Mouse (Mus musculus): ENCODE results near the gene Lrrc51. TPM values are rescaled to one million over a fixed set of nuclear protein-coding genes. Genes with fewer than 3 reads are reported as not detected.

Lrrc51 gene
- total and polyA plus RNA-seq, 3 experiments = 4.9 to 6.6 (median 5.6) TPM

DNA sequence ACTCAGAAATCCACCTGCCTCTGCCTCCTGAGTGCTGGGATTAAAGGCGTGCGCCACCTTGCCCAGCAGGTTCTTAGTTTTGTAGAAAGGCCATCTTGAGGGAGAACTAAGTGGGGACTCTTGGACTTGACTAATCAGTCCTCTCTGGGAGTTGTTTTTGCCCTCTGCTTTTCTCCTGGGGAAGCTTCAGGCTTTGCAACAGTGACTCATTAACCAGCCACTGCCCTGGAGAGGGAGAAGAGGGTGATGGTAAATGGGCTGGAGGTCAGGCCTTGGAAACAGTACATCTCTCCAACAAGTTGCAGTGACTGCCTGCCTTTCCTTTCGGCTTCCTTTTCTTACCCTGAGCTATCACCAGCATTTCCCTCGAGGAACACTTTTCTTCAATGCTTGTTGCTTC lies 30.9 kb upstream of the Lrrc51 start:
- Histone ChIP-seq H3K79me2 (replicated peaks; ENCODE audit: control insufficient read depth, extremely low read depth, insufficient read depth, poor library complexity, severe bottlenecking) (no peaks in the 10 kb centered on the region), H3K4me2 (ENCODE audit: insufficient read depth, low read depth, poor library complexity, severe bottlenecking) (no peak overlapping the region), H3K9ac (ENCODE audit: insufficient read depth, low read depth) (no peak overlapping the region), H3K27me3 (replicated peaks) (no peaks in the 10 kb centered on the region), H3K4me1 (ENCODE audit: control insufficient read depth in 1 of 2, insufficient read depth in 2 of 2) (peaks cover 0 to 56% of the 10 kb centered on the region in 2 experiments; a peak in 3 of 4 replicates), H3K9me3 (replicated peaks; ENCODE audit: low read length) (no peaks in the 10 kb centered on the region), H3K4me3 (replicated peaks in 1 of 3; ENCODE audit: low read depth in 2 of 3, low read length in 2 of 3, poor library complexity in 1 of 3) (no peak overlapping the region), H3K36me3 (replicated peaks in 1 of 2; ENCODE audit: control insufficient read depth in 1 of 2, insufficient read depth in 1 of 2, low read length in 1 of 2) (no peaks in the 10 kb centered on the region), H3K27ac (ENCODE audit: insufficient read depth, low read depth) (no peak overlapping the region)
- TF ChIP-seq RAD21 (IDR thresholded peaks at IDR 0.05; ENCODE audit: low read depth, low read length) (no peak), EP300 (IDR thresholded peaks at IDR 0.05; ENCODE audit: low read length) (no peak), SIN3A (IDR thresholded peaks at IDR 0.05; ENCODE audit: low read length) (no peak), MXI1 (IDR thresholded peaks at IDR 0.05; ENCODE audit: low read depth, low read length) (no peak), POLR2AphosphoS2 (IDR thresholded peaks at IDR 0.05; ENCODE audit: low read depth, low read length) (no peak), RCOR1 (conservative IDR thresholded peaks at IDR 0.05; ENCODE audit: low read depth, low read length) (no peak), JUND (conservative IDR thresholded peaks at IDR 0.05; ENCODE audit: low read depth, low read length) (no peak), UBTF (IDR thresholded peaks at IDR 0.05; ENCODE audit: low read depth, low read length) (no peak), NELFE (IDR thresholded peaks at IDR 0.05; ENCODE audit: low read depth, low read length) (no peak), USF1 (IDR thresholded peaks at IDR 0.05; ENCODE audit: low read depth, low read length) (no peak), E2F4 (IDR thresholded peaks at IDR 0.05; ENCODE audit: insufficient replicate concordance, low read depth, low read length) (no peak), GABPA (IDR thresholded peaks at IDR 0.05; ENCODE audit: insufficient replicate concordance, low read depth, low read length) (no peak), ELF1 (IDR thresholded peaks at IDR 0.05; ENCODE audit: low read depth, low read length) (no peak), MAFK (IDR thresholded peaks at IDR 0.05; ENCODE audit: insufficient replicate concordance, low read length) (no peak)
- in situ Hi-C loops (cut with MboI; ENCODE audit: low pct_ligation_motif_present, low pct_unique_long_range_greater_than_20kb, low sequenced_read_pairs) (no loop called here), dilution Hi-C loops (cut with MboI; ENCODE audit: extremely low pct_ligation_motif_present, extremely low pct_unique_long_range_greater_than_20kb, low sequenced_read_pairs) (no loop called here)
- no peak for DNase-seq (ENCODE audit: extremely low read depth)

DNA sequence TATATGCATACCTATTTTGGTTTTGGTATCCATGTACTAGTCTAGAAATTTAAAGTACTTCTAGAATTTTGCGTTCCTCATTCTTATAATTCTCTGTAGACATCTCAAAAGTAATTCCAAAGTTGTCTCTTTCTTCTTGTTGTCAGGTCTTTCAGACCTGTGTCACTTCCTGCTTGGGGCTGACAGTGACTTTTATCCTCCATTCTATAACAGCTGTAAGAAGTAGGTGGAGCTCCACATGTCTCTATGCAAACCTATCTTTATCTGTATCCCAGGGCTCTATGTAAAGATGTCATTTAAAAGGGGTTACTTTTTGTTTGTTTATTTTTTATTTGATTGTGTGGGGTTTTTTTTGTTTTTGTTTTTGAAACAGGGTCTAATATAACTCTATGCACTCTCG lies 29.9 kb upstream of the Lrrc51 start:
- H3K36me3 ChIP-seq (replicated peaks in 1 of 2; ENCODE audit: control insufficient read depth in 1 of 2, insufficient read depth in 1 of 2, low read length in 1 of 2) = no peaks in the 10 kb centered on the region
- H3K9ac ChIP-seq (ENCODE audit: insufficient read depth, low read depth) = no peak overlapping the region
- no peak overlapping the region for H3K4me3 ChIP-seq (replicated peaks in 1 of 3; ENCODE audit: low read depth in 2 of 3, low read length in 2 of 3, poor library complexity in 1 of 3)
- no peak overlapping the region for H3K27ac ChIP-seq (ENCODE audit: insufficient read depth, low read depth)
- H3K4me1 ChIP-seq (ENCODE audit: control insufficient read depth in 1 of 2, insufficient read depth in 2 of 2) = peaks cover 0 to 47% of the 10 kb centered on the region in 2 experiments; a peak in 3 of 4 replicates
- H3K27me3 ChIP-seq (replicated peaks) = no peaks in the 10 kb centered on the region
- DNase-seq (ENCODE audit: extremely low read depth) = no peak
- no peak for TF ChIP-seq KAT2A (IDR thresholded peaks at IDR 0.05; ENCODE audit: insufficient replicate concordance, low read length)
- no peak for TF ChIP-seq CHD1 (IDR thresholded peaks at IDR 0.05; ENCODE audit: low read depth, low read length)
- TF ChIP-seq ZC3H11A (IDR thresholded peaks at IDR 0.05; ENCODE audit: low read depth, low read length) = no peak
- TF ChIP-seq JUND (conservative IDR thresholded peaks at IDR 0.05; ENCODE audit: low read depth, low read length) = no peak
- no peak for TF ChIP-seq NELFE (IDR thresholded peaks at IDR 0.05; ENCODE audit: low read depth, low read length)
- no peak for TF ChIP-seq GABPA (IDR thresholded peaks at IDR 0.05; ENCODE audit: insufficient replicate concordance, low read depth, low read length)
- TF ChIP-seq RAD21 (IDR thresholded peaks at IDR 0.05; ENCODE audit: low read depth, low read length) = no peak
- TF ChIP-seq USF1 (IDR thresholded peaks at IDR 0.05; ENCODE audit: low read depth, low read length) = no peak
- no peak for TF ChIP-seq ETS1 (conservative IDR thresholded peaks at IDR 0.05; ENCODE audit: low read depth, low read length)
- TF ChIP-seq BHLHE40 (IDR thresholded peaks at IDR 0.05; ENCODE audit: low read depth, low read length) = no peak
- no peak for TF ChIP-seq POLR2A (IDR thresholded peaks at IDR 0.05; ENCODE audit: low read depth, low read length)
- no peak for TF ChIP-seq MAZ (IDR thresholded peaks at IDR 0.05; ENCODE audit: low read depth, low read length)
- in situ Hi-C loops (cut with MboI; ENCODE audit: low pct_ligation_motif_present, low pct_unique_long_range_greater_than_20kb, low sequenced_read_pairs) = no loop called here
- dilution Hi-C loops (cut with MboI; ENCODE audit: extremely low pct_ligation_motif_present, extremely low pct_unique_long_range_greater_than_20kb, low sequenced_read_pairs) = no loop called here
- no peaks in the 10 kb centered on the region for H3K9me3 ChIP-seq (replicated peaks; ENCODE audit: low read length)
- no peak overlapping the region for H3K4me2 ChIP-seq (ENCODE audit: insufficient read depth, low read depth, poor library complexity, severe bottlenecking)
- no peaks in the 10 kb centered on the region; the same call in 1 of the 2 replicates for H3K79me2 ChIP-seq (replicated peaks; ENCODE audit: control insufficient read depth, extremely low read depth, insufficient read depth, poor library complexity, severe bottlenecking)

All from CH12.LX (cell line).